Mouse (Mus musculus): ENCODE measurements at regions not wholly inside any gene's neighbourhood (a gene's known extent, or its start where the extent isn't known, plus 50 kb on each side); places are given as distances from the start of the nearest gene placed in this dataset.
"Not testable (repeated sequence)": the region's sequence is repeated elsewhere in the genome, so short reads cannot be mapped to it uniquely, and the experiment has no call there.

DNA sequence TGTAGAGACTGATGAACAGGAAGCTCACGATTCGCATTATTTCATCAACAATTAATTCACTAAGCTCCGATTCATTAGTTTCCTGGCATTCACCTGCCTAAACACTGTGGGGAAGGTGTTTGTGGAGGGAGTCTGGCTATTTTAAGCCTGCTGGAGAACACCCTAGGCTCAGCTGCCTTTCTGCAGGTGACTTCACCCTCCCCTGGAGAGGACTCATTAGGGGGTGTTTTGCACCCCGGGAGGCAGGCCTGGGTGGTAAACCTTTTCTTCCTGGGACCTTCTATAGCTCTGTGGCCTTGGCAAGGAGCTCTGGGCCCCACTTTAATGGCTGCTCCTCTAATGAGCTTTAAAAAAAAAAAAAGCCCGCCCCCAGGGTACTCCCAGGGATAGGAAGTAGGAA lies 55.4 kb upstream of the Bnc1 start:
- DNase-seq (ENCODE audit: low read depth) = no peak

GRCm38 (mm10) chr7:82053411-82053810 lies 61.3 kb upstream of the Bnc1 start:
- no peak for DNase-seq (ENCODE audit: low read depth)

DNA sequence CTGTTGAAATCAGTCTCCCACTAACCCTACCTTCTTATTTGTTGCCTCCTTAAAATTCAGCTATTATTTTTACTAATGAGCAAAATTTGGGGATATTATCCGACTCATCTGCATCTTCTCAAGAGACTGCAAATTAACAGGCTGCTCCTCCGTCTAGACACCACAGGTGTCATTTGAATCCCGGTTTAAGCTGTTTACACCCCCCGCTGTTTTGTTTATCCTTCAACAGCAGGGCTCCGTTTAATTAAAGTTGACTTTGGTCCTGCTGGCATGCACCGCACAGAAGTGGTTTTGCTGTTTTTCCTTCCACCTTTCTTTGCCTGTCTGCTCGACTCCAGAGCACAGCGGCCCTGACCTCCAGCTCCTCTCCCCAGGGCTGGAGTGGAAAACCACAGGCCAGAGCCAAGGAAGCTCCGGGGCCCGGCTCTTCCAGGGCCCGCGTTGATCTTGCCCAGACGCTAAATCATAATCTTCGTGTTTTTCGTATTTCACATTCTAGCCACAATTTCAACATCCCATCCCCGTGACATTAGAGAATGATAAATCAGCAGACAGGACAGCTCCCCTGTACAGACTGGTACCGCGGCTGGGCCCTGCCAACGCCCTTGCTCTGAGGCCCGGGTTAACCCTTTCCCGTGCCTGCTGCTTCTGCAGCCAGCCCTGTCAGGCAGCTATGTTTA lies 64.6 kb upstream of the Bnc1 start:
- no peak for DNase-seq (ENCODE audit: low read depth)

GRCm38 (mm10) chr7:82063407-82063806 lies 71.3 kb upstream of the Bnc1 start:
- no peak for DNase-seq (ENCODE audit: low read depth)

DNA sequence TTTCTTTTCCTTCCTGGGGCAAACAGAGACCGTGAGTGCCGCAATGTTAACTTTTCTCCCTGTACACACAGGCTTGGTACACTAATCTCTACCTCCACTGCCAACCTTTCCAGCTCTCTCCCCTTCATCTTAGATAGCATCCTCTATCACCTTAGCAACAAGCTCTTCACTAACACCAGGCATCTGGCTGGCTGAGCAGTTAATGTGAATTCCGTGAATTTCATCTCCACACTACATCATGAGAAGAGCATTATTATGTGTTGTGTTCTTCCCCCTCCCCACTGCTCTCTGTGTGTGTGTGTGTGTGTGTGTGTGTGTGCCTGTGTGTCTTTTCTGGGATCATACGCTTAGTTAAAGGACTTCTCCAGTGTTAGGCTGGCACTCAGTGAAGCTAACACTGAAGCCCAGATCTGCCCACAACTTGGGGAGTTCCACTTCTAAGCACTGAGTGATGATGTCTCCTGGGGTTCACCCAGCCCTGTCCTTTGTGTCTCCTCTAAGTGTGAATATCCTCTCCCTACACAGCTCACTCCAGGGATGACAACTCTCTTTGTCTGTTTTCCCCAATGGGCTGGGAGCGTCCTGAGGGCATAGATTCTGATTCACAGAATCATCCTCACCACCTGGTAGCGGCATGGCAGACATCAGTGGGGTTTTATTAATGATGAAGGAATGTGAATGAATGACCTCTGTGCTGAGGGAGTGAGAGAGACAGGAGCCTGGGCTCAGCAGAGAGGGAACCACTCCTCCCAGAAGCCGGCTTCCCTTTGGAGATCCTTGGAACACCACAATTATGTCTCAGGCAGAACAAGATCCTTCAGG lies 77.7 kb upstream of the Bnc1 start:
- DNase-seq (ENCODE audit: low read depth) = no peak

- no peak for DNase-seq (ENCODE audit: low read depth)
Observed at GRCm38 (mm10) chr7:82070946-82071727, 79.0 kb upstream of the Bnc1 start.

- no peak for DNase-seq (ENCODE audit: low read depth)
Observed at GRCm38 (mm10) chr7:82075359-82075758, 83.3 kb upstream of the Bnc1 start.

- DNase-seq (ENCODE audit: low read depth) = no peak
Observed at GRCm38 (mm10) chr7:82081851-82082250, 89.8 kb upstream of the Bnc1 start.

GRCm38 (mm10) chr7:82082883-82083282 lies 90.8 kb upstream of the Sh3gl3 start:
- no peak for DNase-seq (ENCODE audit: low read depth)

DNA sequence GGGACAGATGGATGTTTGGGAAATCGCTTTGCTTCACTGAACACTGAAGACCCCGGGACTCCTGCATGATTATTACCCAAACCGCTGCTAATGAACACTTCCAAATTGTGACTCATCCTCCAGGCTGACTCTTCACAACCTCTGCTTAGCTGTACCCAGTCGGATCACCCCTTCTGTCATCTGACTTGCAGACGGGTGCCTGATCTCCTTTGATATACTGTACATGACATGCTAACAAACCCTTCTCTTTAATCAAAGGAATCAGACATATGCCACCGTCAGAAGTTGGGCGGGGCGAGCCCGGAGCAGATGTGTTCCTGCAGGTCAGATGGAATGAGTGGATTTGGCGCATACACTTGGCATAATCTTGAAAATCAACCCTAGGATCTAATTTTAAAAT lies 89.2 kb upstream of the Sh3gl3 start:
- DNase-seq (ENCODE audit: low read depth) = no peak

DNA sequence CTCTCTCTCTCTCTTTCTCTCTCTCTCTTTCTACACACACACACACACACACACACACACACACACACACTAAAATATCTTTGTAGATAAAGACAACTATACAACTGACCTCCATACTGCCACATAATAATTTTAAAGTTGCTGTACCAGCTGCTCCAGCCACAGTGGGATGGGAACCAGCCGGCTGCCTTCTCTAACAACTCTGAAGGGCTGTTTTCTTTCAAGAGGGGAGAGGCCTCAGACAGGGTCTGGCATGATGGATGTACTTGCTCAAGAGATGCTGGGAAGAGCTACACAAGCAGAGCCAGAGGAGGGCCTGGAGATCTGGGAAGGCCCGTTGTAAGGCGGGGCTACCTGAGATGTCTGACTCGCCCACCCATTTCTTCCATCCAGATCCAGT lies 88.4 kb upstream of the Sh3gl3 start:
- no peak for DNase-seq (ENCODE audit: low read depth)

DNA sequence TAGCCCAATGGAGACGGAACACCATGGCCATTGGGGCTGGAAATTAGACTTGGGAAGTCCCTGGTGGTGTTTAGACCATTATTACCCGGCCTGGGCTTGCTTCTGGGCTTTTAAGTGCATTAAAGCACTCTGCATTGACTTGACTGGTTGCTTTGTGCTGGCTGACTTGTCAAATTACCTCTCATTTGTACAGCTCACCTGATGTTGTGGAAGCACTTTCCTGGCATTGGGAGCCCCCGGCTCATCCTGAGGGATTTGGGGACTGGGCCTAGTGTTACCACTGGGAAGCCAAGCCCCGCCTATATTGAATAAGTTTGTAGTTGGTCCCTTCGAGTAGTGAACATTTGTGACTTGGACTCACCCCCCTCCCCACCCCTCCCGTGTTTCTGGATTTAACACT lies 75.5 kb upstream of the Sh3gl3 start:
- no peak for DNase-seq (ENCODE audit: low read depth)

GRCm38 (mm10) chr7:82101314-82101713 lies 72.3 kb upstream of the Sh3gl3 start:
- no peak for DNase-seq (ENCODE audit: low read depth)

GRCm38 (mm10) chr7:82105631-82106030 lies 68.0 kb upstream of the Sh3gl3 start:
- DNase-seq (ENCODE audit: low read depth) = no peak

- DNase-seq (ENCODE audit: low read depth) = not testable (repeated sequence)
Observed at GRCm38 (mm10) chr7:82109141-82109540, 64.5 kb upstream of the Sh3gl3 start.

GRCm38 (mm10) chr7:82109550-82109949 lies 64.1 kb upstream of the Sh3gl3 start:
- no peak for DNase-seq (ENCODE audit: low read depth)

- peak; percentile 16 for DNase-seq (ENCODE audit: low read depth)
Observed at GRCm38 (mm10) chr7:82109977-82110376, 63.7 kb upstream of the Sh3gl3 start.

- DNase-seq (ENCODE audit: low read depth) = no peak
Observed at GRCm38 (mm10) chr7:82112046-82112445, 61.6 kb upstream of the Sh3gl3 start.

DNA sequence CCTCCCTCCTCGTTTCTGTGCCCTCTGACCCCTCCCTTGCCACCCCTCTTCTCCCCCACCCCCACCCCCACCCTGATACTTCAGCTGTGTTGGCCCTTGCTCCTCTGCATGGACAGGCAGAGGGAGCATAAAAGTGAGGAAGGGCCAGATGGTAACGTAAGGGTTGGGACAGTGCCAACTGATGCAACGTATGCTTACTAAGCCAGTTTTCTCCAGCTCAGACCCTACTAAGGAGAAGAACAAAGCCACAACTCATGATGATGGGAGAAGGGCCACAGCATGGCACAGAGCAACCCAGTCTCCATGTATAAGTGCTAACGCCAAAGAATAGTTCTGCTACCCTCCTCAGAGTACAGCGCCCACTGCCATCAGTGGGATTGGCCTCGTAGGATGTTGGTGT lies 58.0 kb upstream of the Sh3gl3 start:
- DNase-seq (ENCODE audit: low read depth) = no peak

- DNase-seq (ENCODE audit: low read depth) = peak; percentile 78
Observed at GRCm38 (mm10) chr7:82119266-82119665, 54.4 kb upstream of the Sh3gl3 start.

- DNase-seq (ENCODE audit: low read depth) = no peak
Observed at GRCm38 (mm10) chr7:82119866-82120265, 53.8 kb upstream of the Sh3gl3 start.

- peak; percentile 80 for DNase-seq (ENCODE audit: low read depth)
Observed at GRCm38 (mm10) chr7:82121746-82122145, 51.9 kb upstream of the Sh3gl3 start.
